Mouse (Mus musculus): ENCODE results near the gene Thoc3.

DNA sequence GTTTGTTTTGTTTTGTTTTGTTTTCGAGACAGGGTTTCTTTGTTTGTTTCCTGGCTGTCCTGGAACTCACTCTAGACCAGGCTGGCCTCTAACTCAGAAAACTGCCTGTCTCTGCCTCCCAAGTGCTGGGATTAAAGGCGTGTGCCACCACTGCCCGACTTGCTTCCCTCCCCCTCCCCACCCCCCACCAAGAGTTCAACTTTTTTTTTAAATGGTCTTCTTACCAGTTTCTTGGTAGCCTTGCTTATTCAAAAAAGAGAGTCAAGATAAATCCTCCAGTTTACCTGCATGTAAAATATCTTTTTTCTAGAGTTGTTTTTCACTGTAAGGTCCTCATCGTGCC is 334 bp upstream of the Thoc3 start:
- TF ChIP-seq CTCF (IDR thresholded peaks at IDR 0.05; ENCODE audit: low read depth, low read length) (no peak), POLR2AphosphoS5 (IDR thresholded peaks at IDR 0.05; ENCODE audit: insufficient replicate concordance, low read depth, low read length) (no peak), GATA1 (IDR thresholded peaks at IDR 0.05; ENCODE audit: borderline replicate concordance, low read length) (no peak), GATA2 (IDR thresholded peaks at IDR 0.05; ENCODE audit: borderline replicate concordance, low read depth, low read length) (no peak), TAL1 (conservative IDR thresholded peaks at IDR 0.05; ENCODE audit: low read depth, low read length) (no peak)

All from G1E (cell line).